Mouse (Mus musculus) stomach, postnatal 0 days (tissue): Measurements from ENCODE around the gene Nckap5. TPM values are rescaled to one million over a fixed set of nuclear protein-coding genes. Genes with fewer than 3 reads are reported as not detected.

ENCODE experiments used
- ATAC-seq: fragments of 200-750 bp; cut with Nextera tagmentation; 2 replicates; pipeline ENCODE4 v1.8.0; 2017; ENCODE audit not compliant: low FRiP score, low TSS enrichment
- DNase-seq: peaks from one replicate; pipeline ENCODE4 v3.0.0-alpha.2; 2016; ENCODE audit warnings: low spot score
- H3K27ac ChIP-seq: fragments of 300-500 bp; sonication (generic); replicated peaks from 2 replicates; pipeline ENCODE4 v1.5.1; 2014; ENCODE audit warnings: mild to moderate bottlenecking, control low read depth
- H3K27me3 ChIP-seq: fragments of 300-500 bp; sonication (generic); 2 replicates; pipeline ENCODE4 v1.6.1; 2014; ENCODE audit warnings: low read length; ENCODE audit not compliant: control insufficient read depth, insufficient read depth
- H3K36me3 ChIP-seq: fragments of 300-500 bp; sonication (generic); 2 replicates; pipeline ENCODE4 v1.6.1; 2014; ENCODE audit warnings: low read length, mixed read lengths; ENCODE audit not compliant: control insufficient read depth, insufficient read depth
- H3K4me1 ChIP-seq: fragments of 300-500 bp; sonication (generic); replicated peaks from 2 replicates; pipeline ENCODE4 v1.6.1; 2014; ENCODE audit warnings: antibody characterized with exemption; ENCODE audit not compliant: control insufficient read depth, insufficient read depth
- H3K4me2 ChIP-seq: fragments of 300-500 bp; sonication (generic); replicated peaks from 2 replicates; pipeline ENCODE4 v1.6.1; 2014; ENCODE audit warnings: low read depth, mild to moderate bottlenecking, control low read depth, moderate library complexity
- H3K4me3 ChIP-seq: fragments of 300-500 bp; sonication (generic); 2 replicates; pipeline ENCODE4 v1.5.1; 2014; ENCODE audit warnings: low read depth, low read length, control low read depth
- H3K9ac ChIP-seq: fragments of 300-500 bp; sonication (generic); 2 replicates; pipeline ENCODE4 v1.6.1; 2014; ENCODE audit warnings: mild to moderate bottlenecking, low read length, control low read depth, mixed read lengths
- H3K9me3 ChIP-seq: fragments of 300-500 bp; sonication (generic); 2 replicates; pipeline ENCODE4 v1.6.1; 2016; ENCODE audit warnings: low read length; ENCODE audit not compliant: control insufficient read depth
- CTCF ChIP-seq: IDR thresholded peaks from 2 replicates; pipeline ENCODE4 v1.5.1; 2016; ENCODE audit warnings: antibody characterized with exemption, low read depth, mild to moderate bottlenecking, moderate library complexity
- EP300 ChIP-seq: optimal IDR thresholded peaks from 2 replicates; pipeline ENCODE3; 2016; ENCODE audit warnings: antibody characterized with exemption
- WGBS: fragments of 180-500 bp; shearing (Covaris S2); extraction: QIAGEN DNeasy Blood & Tissue Kit; methylation state at CpG from one replicate; pipeline ENCODE4 v1.1.7; 2014; 5-methylcytosine and 5-hydroxymethylcytosine counted together
- polyA plus RNA-seq: library from polyadenylated mRNA; unstranded; fragments of >200 nt; fragmentation: Nextera tagmentation; extraction: Ambion mirVana; gene quantifications from 2 replicates; pipeline ENCODE4 v1.2.1, GENCODE M21; 2015

Nckap5 gene
- polyA plus RNA-seq, 1 experiment from 2014 or later: 1.9 TPM

DNA sequence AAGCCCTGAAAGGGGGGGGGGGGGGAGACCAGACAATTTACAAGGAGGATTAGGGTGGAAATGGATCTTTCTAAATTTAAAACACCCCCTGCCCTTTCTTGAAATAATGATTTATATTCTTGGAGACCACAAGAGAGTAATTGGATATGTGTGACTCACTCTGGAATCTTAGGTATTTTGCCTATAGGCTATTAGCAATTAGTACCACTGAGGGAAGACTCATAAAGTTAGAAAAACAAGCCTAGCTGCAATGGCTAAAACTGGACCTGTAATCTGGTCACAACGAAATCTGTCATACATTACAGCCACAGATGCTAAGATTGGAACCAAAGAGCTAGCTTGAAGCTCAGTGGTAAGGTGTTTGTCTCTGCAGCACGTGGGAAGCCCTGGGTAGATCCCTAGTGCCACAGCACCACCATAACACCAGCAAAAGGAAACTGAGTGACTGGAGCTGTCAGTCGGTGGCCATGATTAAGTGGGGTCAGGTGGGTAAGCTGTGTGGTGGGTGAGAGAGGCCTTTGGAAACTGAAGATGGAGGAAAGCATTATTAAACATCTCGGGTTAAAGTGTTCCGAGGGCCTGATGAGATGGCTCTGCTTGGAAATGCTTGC is 318.7 kb downstream of the Nckap5 start:
- 52% methylated on average over 5 of the region's 5 CpGs for WGBS
- no peak overlapping the region for H3K4me3 ChIP-seq
- no peak for ATAC-seq
- DNase-seq: no peak
- TF ChIP-seq CTCF (no peak), EP300 (no peak)
- no peak overlapping the region for H3K4me2 ChIP-seq
- no peaks in the 10 kb centered on the region for H3K9me3 ChIP-seq
- no peaks in the 10 kb centered on the region for H3K36me3 ChIP-seq
- H3K9ac ChIP-seq: no peak overlapping the region
- no peak overlapping the region for H3K27ac ChIP-seq
- H3K4me1 ChIP-seq: no peaks in the 10 kb centered on the region
- no peaks in the 10 kb centered on the region for H3K27me3 ChIP-seq

DNA sequence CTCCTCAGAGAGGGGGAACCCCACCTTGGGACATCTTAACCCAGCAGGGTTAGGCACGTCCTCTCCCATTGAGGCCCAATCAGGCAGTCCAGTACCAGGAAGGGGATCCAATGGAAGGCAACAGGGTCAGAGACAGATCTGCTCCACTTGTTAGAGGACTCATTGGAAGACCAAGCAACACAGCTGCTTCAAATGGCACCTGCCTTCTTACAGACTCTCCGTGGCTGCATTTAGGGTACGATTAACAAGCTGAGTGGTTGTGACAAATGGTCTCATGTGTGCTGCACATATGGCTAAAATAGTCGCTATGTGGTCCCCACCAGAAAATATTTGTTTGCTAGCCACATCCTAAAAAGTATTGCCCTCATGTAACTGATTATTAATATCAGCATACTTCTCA is 325.9 kb downstream of the Nckap5 start:
- no peaks in the 10 kb centered on the region for H3K4me1 ChIP-seq
- H3K36me3 ChIP-seq: no peaks in the 10 kb centered on the region
- TF ChIP-seq EP300 (no peak), CTCF (no peak)
- H3K4me3 ChIP-seq: no peak overlapping the region
- no peak for ATAC-seq
- no peaks in the 10 kb centered on the region for H3K9me3 ChIP-seq
- H3K4me2 ChIP-seq: no peak overlapping the region
- 80% methylated on average over 4 of the region's 4 CpGs for WGBS
- H3K9ac ChIP-seq: no peak overlapping the region
- no peak overlapping the region for H3K27ac ChIP-seq
- no peak for DNase-seq
- no peaks in the 10 kb centered on the region for H3K27me3 ChIP-seq

DNA sequence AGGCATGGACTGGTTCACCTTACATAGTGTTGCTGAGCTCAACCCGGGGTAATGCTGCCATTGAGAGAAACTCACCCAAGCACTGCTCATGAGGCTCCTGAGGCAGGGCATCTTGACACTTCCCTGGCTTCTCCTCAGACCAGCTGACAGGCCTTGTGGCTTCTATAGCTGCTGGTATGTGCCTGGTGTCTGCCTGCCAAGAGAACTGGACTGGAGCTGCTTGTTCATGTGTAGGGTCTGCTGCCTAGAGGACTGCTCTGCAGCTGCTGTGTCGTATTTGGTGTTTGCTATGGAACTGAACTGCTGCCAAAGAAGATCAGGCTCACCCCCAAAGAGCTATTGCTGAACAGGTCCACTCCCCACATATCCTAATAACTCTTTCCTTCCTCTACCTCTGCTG is 327.9 kb downstream of the Nckap5 start:
- H3K4me3 ChIP-seq: no peak overlapping the region
- no peaks in the 10 kb centered on the region for H3K27me3 ChIP-seq
- H3K4me2 ChIP-seq: no peak overlapping the region
- 50% methylated on average over 2 of the region's 2 CpGs for WGBS
- no peak for TF ChIP-seq CTCF
- TF ChIP-seq EP300: no peak
- no peak overlapping the region for H3K27ac ChIP-seq
- no peaks in the 10 kb centered on the region for H3K36me3 ChIP-seq
- DNase-seq (no peak), ATAC-seq (no peak)
- no peaks in the 10 kb centered on the region for H3K9me3 ChIP-seq
- no peaks in the 10 kb centered on the region for H3K4me1 ChIP-seq
- H3K9ac ChIP-seq: no peak overlapping the region

DNA sequence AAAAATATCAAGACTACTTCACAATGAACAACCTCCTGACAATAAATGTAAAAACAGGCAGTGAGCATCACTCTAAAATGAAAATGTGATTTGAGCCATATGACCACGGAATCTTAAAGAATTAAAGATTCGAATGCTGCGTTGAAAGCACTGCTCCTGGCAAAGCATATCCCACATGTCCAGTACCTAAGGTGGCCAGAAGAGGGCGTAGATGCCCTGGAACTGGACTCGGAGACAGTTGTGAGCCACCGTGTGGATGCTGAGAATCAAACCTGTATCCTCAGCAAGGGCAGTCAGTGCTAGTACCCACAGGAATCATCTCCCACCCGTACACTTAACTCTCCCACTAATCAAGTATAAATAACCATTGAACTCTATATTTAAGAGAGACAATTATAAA is 333.9 kb downstream of the Nckap5 start:
- H3K9ac ChIP-seq: no peak overlapping the region
- WGBS: 76% methylated on average over 7 of the region's 7 CpGs
- TF ChIP-seq EP300 (no peak), CTCF (peak; percentile 43)

DNA sequence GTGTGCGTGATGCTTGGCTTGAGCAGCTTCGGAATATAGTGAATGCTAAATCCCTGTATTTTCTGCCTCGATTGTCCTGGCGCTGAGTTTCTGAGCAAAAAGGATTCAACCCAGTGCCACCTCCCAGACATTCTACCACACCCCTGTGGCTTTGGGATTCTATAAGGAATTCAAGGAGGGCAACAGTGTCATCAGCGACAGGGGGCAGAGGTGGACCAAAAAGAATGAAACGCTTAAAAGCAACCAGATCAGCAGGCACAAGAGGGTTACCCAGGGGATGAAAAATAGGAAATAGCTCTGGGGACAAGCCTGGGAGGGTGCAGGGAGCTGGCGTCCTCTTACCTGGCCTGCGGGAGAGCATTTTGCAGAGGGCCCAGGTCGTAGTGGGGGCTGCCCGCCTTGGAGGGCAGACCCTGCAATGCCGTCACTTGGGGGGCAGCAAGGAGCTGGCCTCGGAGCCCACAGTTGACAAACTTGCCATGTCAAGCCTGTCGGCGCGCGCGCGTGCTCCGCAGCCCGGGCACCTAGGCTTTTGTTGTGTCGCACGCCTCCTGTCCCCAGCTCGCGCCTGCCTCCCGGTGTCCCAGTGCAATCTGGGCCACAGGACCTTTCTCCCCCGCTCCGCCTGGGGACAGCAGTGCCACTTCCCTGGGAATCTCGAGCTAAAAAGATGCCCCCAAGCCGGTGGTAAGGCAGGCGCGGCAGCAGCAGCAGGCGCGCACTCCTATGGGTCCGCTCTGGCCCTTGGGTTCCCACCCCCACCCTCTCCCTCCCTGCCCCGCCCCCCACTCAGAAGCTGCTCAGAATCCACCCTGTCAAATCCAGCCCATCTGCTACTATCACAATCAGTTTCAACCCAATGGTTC is 338.2 kb downstream of the Nckap5 start:
- WGBS: 7% methylated on average over 34 of the region's 35 CpGs
- Histone ChIP-seq H3K27ac (no peak overlapping the region), H3K36me3 (no peaks in the 10 kb centered on the region), H3K4me2 (peak overlapping the region; percentile 78), H3K27me3 (no peaks in the 10 kb centered on the region), H3K9ac (peak overlapping the region; percentile 52), H3K9me3 (no peaks in the 10 kb centered on the region), H3K4me3 (peak overlapping the region; percentile 43), H3K4me1 (no peaks in the 10 kb centered on the region; the same call in 1 of the 2 replicates)
- TF ChIP-seq EP300: no peak
- peak; percentile 46 for TF ChIP-seq CTCF
- ATAC-seq (peak; percentile 29; the same call in 1 of the 2 replicates), DNase-seq (peak; percentile 42)

More for the DNA sequence above, 333.9 kb downstream of the Nckap5 start:
- no peak overlapping the region for H3K27ac ChIP-seq
- no peak overlapping the region for H3K4me3 ChIP-seq
- no peaks in the 10 kb centered on the region for H3K9me3 ChIP-seq
- H3K27me3 ChIP-seq: no peaks in the 10 kb centered on the region
- no peaks in the 10 kb centered on the region; the same call in 1 of the 2 replicates for H3K4me1 ChIP-seq
- H3K4me2 ChIP-seq: no peak overlapping the region
- DNase-seq (no peak), ATAC-seq (no peak)
- H3K36me3 ChIP-seq: no peaks in the 10 kb centered on the region

DNA sequence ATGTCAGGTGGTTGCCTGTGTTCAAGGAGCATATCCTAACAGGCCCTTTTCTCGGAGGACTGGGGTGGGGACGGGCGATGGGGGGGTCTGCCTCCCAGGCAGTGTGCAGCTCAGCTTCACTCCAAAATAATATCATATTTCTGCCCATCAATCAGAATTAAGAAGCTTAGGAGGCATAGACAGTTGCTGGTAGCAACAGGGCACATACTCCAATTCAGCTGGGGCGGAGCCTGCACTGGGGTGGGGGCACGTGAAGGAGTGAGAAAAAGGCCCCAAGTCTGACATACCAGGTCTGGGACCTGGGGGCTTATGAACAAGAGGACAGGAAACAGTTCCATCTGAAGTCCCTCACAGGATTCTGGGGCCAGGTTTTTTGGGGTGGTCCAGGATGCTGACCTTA is 339.2 kb downstream of the Nckap5 start:
- ATAC-seq (no peak), DNase-seq (no peak)
- Histone ChIP-seq H3K27me3 (no peaks in the 10 kb centered on the region), H3K9me3 (no peaks in the 10 kb centered on the region), H3K4me2 (peak overlapping the region; percentile 2; the same call in 1 of the 2 replicates), H3K4me1 (no peaks in the 10 kb centered on the region; the same call in 1 of the 2 replicates), H3K9ac (no peak overlapping the region), H3K4me3 (no peak overlapping the region), H3K36me3 (no peaks in the 10 kb centered on the region), H3K27ac (no peak overlapping the region)
- TF ChIP-seq EP300 (no peak), CTCF (no peak)
- 67% methylated on average over 5 of the region's 5 CpGs for WGBS
